Mouse (Mus musculus): ENCODE measurements around the gene Camta1. TPM values are rescaled to one million over a fixed set of nuclear protein-coding genes. Genes with fewer than 3 reads are reported as not detected.

The Camta1 gene
- polyA plus RNA-seq, 1 experiment from 2014 or later: 140 TPM

DNA sequence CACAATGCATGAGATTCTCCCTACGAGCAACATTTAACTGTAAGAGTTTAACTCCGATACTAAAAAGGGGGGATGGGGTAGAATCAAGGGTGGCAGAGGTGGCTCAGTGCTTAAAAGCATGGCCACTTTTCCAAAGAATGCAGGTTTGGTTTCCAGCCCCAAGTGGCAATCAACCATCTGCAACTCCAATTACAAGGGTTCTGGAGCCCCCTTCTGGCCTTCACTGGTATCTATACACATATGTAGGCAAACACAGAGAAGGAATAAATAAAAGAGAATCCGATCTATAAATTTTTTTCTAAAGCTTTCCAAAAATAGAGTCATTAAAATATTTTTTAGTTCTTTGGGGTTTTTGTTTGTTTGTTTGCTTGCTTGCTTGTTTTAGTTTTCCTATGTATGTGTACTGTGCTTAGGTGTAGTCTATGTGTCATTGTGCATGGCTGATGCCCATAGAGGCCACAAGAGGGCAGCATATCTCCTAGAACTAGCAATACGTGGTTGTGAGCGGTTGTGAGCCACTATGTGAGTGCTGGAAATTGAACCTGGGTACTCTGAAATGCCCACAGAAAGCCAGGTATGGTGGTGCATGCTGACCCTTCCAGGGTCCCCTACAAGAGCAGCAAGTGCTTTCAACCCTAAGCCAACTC, 18.5 kb upstream of the Camta1 start:
- ATAC-seq (replicated peaks; ENCODE audit: low FRiP score) (no peak), DNase-seq (ENCODE audit: low spot score) (no peak)
- no peaks in the 10 kb centered on the region for H3K4me1 ChIP-seq (replicated peaks; ENCODE audit: control insufficient read depth, insufficient read depth, low read length)
- no peak overlapping the region for H3K4me3 ChIP-seq (ENCODE audit: low read depth, low read length)
- no peaks in the 10 kb centered on the region for H3K36me3 ChIP-seq (ENCODE audit: control insufficient read depth, insufficient read depth, low read length)
- no peak overlapping the region for H3K9ac ChIP-seq (ENCODE audit: low read length)
- WGBS: 78% methylated on average over 5 of the region's 5 CpGs
- H3K9me3 ChIP-seq (ENCODE audit: control insufficient read depth, low read length): no peaks in the 10 kb centered on the region
- no peak overlapping the region for H3K27ac ChIP-seq (ENCODE audit: low read depth, low read length)
- H3K4me2 ChIP-seq (ENCODE audit: low read depth, low read length, severe bottlenecking): no peak overlapping the region
- H3K27me3 ChIP-seq (ENCODE audit: control insufficient read depth, insufficient read depth, low read length): no peaks in the 10 kb centered on the region; the same call in 1 of the 2 replicates

DNA sequence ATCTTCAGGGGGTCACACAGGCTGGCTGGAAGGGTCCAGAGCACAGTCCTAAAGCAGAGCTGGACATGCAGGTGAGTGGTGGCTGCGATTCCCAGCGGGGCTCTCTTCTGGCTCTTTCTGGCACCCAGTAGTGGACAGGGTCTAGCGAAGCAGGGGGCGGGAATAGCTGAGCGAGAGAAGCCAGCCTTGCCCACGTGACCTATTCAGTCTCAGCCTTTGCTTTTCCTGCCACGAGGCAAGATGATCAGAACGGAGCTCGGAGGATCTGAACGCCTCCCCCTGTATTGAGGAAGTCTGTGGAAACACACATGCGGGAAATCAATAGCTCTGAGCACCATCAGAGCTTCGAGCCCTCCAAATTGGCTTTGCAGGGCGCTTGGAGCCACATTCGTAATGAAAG, 14.7 kb upstream of the Camta1 start:
- H3K9ac ChIP-seq (ENCODE audit: low read length): no peak overlapping the region
- no peak overlapping the region for H3K4me3 ChIP-seq (ENCODE audit: low read depth, low read length)
- no peak overlapping the region for H3K4me2 ChIP-seq (ENCODE audit: low read depth, low read length, severe bottlenecking)
- H3K36me3 ChIP-seq (ENCODE audit: control insufficient read depth, insufficient read depth, low read length): no peaks in the 10 kb centered on the region
- H3K4me1 ChIP-seq (replicated peaks; ENCODE audit: control insufficient read depth, insufficient read depth, low read length): no peaks in the 10 kb centered on the region
- H3K27me3 ChIP-seq (ENCODE audit: control insufficient read depth, insufficient read depth, low read length): no peaks in the 10 kb centered on the region; the same call in 1 of the 2 replicates
- no peak for ATAC-seq (replicated peaks; ENCODE audit: low FRiP score)
- no peak for DNase-seq (ENCODE audit: low spot score)
- no peaks in the 10 kb centered on the region for H3K9me3 ChIP-seq (ENCODE audit: control insufficient read depth, low read length)
- H3K27ac ChIP-seq (ENCODE audit: low read depth, low read length): no peak overlapping the region
- WGBS: 62% methylated on average over 14 of the region's 14 CpGs

DNA sequence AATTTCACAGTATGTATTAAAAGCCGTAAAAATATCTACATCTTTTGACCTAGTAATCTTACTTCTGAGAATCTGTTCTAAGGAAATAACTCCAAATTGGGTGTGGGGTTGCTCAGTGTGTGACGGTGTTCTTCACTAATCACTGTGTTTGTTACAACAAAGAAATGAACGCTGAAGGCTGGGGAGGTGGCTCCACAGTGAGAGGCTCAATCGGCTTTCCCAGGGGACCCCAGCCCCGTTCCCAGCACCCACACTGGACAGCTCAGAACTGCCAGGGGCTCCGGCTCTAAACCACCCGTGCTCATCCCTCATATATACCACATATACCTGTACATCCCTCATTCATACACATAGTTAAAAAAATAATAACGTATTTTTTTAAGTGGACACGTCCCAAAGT, 1.8 kb upstream of the Camta1 start:
- no peak overlapping the region for H3K27ac ChIP-seq (ENCODE audit: low read depth, low read length)
- H3K4me1 ChIP-seq (replicated peaks; ENCODE audit: control insufficient read depth, insufficient read depth, low read length): 0 out of 2 replicates have a peak, but pooled peaks cover 2% of the 10 kb centered on the region
- peak overlapping the region; percentile 74; the same call in 1 of the 2 replicates for H3K9ac ChIP-seq (ENCODE audit: low read length)
- no peak for ATAC-seq (replicated peaks; ENCODE audit: low FRiP score)
- no peaks in the 10 kb centered on the region for H3K36me3 ChIP-seq (ENCODE audit: control insufficient read depth, insufficient read depth, low read length)
- H3K4me3 ChIP-seq (ENCODE audit: low read depth, low read length): no peak overlapping the region
- peak overlapping the region; percentile 70; the same call in 1 of the 2 replicates for H3K4me2 ChIP-seq (ENCODE audit: low read depth, low read length, severe bottlenecking)
- H3K9me3 ChIP-seq (ENCODE audit: control insufficient read depth, low read length): no peaks in the 10 kb centered on the region
- WGBS: 52% methylated on average over 9 of the region's 9 CpGs
- DNase-seq (ENCODE audit: low spot score): no peak
- H3K27me3 ChIP-seq (ENCODE audit: control insufficient read depth, insufficient read depth, low read length): no peaks in the 10 kb centered on the region

DNA sequence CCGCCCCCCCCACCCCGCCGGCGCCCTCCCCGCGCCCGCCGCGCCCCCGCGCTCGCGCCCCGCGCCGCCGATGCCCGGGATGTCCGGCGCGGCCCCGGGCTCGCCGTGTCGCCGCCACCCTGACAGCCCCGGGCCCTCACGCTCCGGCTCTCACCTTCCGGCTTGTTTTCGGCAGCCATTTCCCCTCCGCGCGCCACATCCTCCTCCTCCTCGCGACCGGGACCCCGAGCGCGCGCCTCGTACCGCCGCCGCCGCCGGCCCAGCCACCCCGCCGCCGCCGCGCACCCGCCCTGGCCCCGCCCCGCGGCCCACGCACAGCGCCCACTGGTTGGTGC, 238 bp downstream of the Camta1 start:
- Histone ChIP-seq H3K36me3 (ENCODE audit: control insufficient read depth, insufficient read depth, low read length) (no peaks in the 10 kb centered on the region), H3K9me3 (ENCODE audit: control insufficient read depth, low read length) (no peaks in the 10 kb centered on the region), H3K4me2 (ENCODE audit: low read depth, low read length, severe bottlenecking) (peak overlapping the region; percentile 94; the same call in 1 of the 2 replicates), H3K4me3 (ENCODE audit: low read depth, low read length) (peak overlapping the region; percentile 94), H3K4me1 (replicated peaks; ENCODE audit: control insufficient read depth, insufficient read depth, low read length) (0 out of 2 replicates have a peak, but pooled peaks cover 2% of the 10 kb centered on the region), H3K27me3 (ENCODE audit: control insufficient read depth, insufficient read depth, low read length) (no peaks in the 10 kb centered on the region), H3K9ac (ENCODE audit: low read length) (peak overlapping the region; percentile 72), H3K27ac (ENCODE audit: low read depth, low read length) (peak overlapping the region; percentile 31; the same call in 1 of the 2 replicates)
- ATAC-seq (replicated peaks; ENCODE audit: low FRiP score) (no peak), DNase-seq (ENCODE audit: low spot score) (no peak)
- 0% methylated on average over 10 of the region's 58 CpGs for WGBS

DNA sequence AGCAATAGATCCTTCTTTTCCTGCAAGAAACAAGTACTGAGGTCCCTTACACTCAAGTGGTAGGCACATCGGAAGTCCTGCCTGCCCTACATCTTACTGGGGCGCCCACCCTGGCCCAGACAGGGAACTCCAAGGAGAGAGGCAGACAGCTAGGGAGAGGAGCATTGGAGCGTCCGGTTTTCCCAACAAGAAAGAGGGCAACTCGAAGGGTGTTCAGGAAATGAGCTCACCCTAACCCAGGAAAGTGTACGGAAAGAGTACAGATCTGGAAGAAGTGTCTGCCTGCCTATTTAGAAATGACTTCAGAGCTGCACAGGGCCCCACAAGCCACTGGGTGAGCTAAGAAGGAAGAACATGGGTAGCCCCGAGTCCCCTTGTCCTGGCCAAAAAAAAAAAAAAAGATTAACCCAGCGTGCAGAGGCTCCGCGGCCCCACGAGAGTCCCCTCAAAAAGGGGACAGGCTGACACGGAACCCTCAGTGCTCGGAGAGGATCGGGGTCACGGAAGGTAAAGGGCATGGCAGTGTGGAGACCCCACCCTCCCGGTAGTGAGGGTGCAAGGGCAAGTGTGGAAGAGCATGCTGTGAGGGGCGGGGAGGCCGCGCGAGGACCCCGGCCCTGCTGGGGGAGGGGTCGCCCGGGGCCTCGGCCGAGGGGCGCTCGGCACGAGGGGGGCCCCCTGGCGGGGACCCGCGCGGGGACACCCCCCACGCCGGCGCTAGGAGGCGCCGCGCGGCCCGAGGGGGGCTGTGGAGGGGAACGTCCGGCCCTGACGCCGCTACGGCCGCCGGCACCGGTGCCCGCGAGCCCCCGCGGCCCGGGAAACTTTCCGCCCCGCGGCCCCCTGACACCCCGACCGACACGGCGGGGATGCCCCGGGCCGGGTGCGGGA, 990 bp downstream of the Camta1 start:
- no peaks in the 10 kb centered on the region for H3K9me3 ChIP-seq (ENCODE audit: control insufficient read depth, low read length)
- H3K27me3 ChIP-seq (ENCODE audit: control insufficient read depth, insufficient read depth, low read length): no peaks in the 10 kb centered on the region
- H3K9ac ChIP-seq (ENCODE audit: low read length): peak overlapping the region; percentile 72
- ATAC-seq (replicated peaks; ENCODE audit: low FRiP score): no peak
- H3K36me3 ChIP-seq (ENCODE audit: control insufficient read depth, insufficient read depth, low read length): no peaks in the 10 kb centered on the region
- H3K4me3 ChIP-seq (ENCODE audit: low read depth, low read length): peak overlapping the region; percentile 94
- peak; percentile 73 for DNase-seq (ENCODE audit: low spot score)
- no peak overlapping the region; the same call in 1 of the 2 replicates for H3K27ac ChIP-seq (ENCODE audit: low read depth, low read length)
- 6% methylated on average over 26 of the region's 63 CpGs for WGBS
- peak overlapping the region; percentile 94 for H3K4me2 ChIP-seq (ENCODE audit: low read depth, low read length, severe bottlenecking)
- H3K4me1 ChIP-seq (replicated peaks; ENCODE audit: control insufficient read depth, insufficient read depth, low read length): 0 out of 2 replicates have a peak, but pooled peaks cover 2% of the 10 kb centered on the region

DNA sequence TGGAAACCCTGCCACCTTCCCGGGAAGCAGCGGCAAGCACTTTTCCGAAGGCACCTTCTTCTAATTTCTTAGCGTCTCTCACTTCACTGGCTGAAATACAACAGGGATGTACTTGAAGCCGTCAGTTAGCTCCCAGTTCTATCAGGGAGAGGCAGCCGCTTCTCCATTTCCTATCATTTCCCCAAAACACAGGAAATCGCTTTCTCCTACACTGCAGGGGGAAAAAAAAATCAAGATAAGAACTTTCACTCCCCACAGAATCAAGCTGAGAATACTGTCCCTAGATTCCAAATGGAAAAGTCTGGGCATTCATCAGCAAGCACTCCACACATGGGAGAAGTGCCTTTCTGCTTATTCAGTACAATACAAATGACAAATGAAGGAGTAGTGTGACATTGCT, 2.4 kb downstream of the Camta1 start:
- Histone ChIP-seq H3K4me1 (replicated peaks; ENCODE audit: control insufficient read depth, insufficient read depth, low read length) (0 out of 2 replicates have a peak, but pooled peaks cover 2% of the 10 kb centered on the region), H3K27me3 (ENCODE audit: control insufficient read depth, insufficient read depth, low read length) (no peaks in the 10 kb centered on the region), H3K4me3 (ENCODE audit: low read depth, low read length) (no peak overlapping the region), H3K9ac (ENCODE audit: low read length) (no peak overlapping the region), H3K9me3 (ENCODE audit: control insufficient read depth, low read length) (no peaks in the 10 kb centered on the region), H3K36me3 (ENCODE audit: control insufficient read depth, insufficient read depth, low read length) (no peaks in the 10 kb centered on the region), H3K27ac (ENCODE audit: low read depth, low read length) (no peak overlapping the region), H3K4me2 (ENCODE audit: low read depth, low read length, severe bottlenecking) (no peak overlapping the region)
- WGBS: 93% methylated on average over 7 of the region's 7 CpGs
- DNase-seq (ENCODE audit: low spot score) (no peak), ATAC-seq (replicated peaks; ENCODE audit: low FRiP score) (no peak)

DNA sequence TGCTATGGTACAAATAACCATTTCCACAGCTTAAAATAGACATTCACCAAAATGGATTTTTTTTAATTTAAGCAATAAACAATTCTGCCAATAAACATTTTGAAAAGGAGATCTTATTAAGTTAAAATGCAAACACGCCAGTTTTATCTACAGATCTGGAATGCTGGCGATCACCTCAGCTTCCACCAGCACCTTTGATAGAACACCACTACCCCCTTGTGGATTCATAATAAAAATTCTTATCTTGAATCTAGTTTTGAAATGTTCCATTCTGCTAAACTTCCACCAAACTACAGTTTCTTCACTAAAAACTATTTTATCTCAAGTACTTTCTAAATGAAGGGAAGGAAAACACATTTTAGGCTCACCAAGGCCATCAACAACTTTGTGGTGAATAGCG, 7.7 kb downstream of the Camta1 start:
- no peak for DNase-seq (ENCODE audit: low spot score)

DNA sequence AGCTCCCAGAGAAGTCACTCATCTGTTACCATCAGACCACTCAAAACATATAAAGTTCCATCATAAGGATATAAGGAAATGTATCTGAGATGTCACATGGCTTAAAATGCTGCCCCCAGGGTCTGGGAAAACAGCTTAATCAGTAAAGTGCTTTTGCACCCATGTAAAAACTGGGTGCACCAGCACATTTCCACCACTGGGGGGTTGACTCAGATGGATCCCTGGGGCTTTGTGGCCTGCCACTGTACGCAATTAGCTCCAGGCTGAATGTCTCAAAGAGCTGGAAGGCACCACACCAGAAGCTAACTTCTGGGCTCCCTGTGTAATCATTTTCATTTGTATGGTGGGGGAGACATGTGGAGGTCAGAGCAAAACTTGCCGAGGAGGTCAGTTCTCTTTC, 10.5 kb downstream of the Camta1 start:
- DNase-seq (ENCODE audit: low spot score): peak; percentile 62

More for the DNA sequence above, 7.7 kb downstream of the Camta1 start:
- no peaks in the 10 kb centered on the region for H3K36me3 ChIP-seq (ENCODE audit: control insufficient read depth, insufficient read depth, low read length)
- H3K9ac ChIP-seq (ENCODE audit: low read length): no peak overlapping the region
- H3K4me3 ChIP-seq (ENCODE audit: low read depth, low read length): no peak overlapping the region
- no peak for ATAC-seq (replicated peaks; ENCODE audit: low FRiP score)
- no peak overlapping the region for H3K27ac ChIP-seq (ENCODE audit: low read depth, low read length)
- no peaks in the 10 kb centered on the region for H3K27me3 ChIP-seq (ENCODE audit: control insufficient read depth, insufficient read depth, low read length)
- WGBS: 80% methylated on average over 3 of the region's 3 CpGs
- H3K9me3 ChIP-seq (ENCODE audit: control insufficient read depth, low read length): no peaks in the 10 kb centered on the region
- H3K4me2 ChIP-seq (ENCODE audit: low read depth, low read length, severe bottlenecking): no peak overlapping the region
- H3K4me1 ChIP-seq (replicated peaks; ENCODE audit: control insufficient read depth, insufficient read depth, low read length): no peaks in the 10 kb centered on the region

More for the DNA sequence above, 10.5 kb downstream of the Camta1 start:
- ATAC-seq (replicated peaks; ENCODE audit: low FRiP score): no peak
- WGBS: 64% methylated on average over 2 of the region's 2 CpGs
- H3K4me3 ChIP-seq (ENCODE audit: low read depth, low read length): no peak overlapping the region
- H3K27me3 ChIP-seq (ENCODE audit: control insufficient read depth, insufficient read depth, low read length): no peaks in the 10 kb centered on the region
- no peak overlapping the region for H3K9ac ChIP-seq (ENCODE audit: low read length)
- no peak overlapping the region for H3K27ac ChIP-seq (ENCODE audit: low read depth, low read length)
- no peaks in the 10 kb centered on the region for H3K9me3 ChIP-seq (ENCODE audit: control insufficient read depth, low read length)
- no peaks in the 10 kb centered on the region for H3K4me1 ChIP-seq (replicated peaks; ENCODE audit: control insufficient read depth, insufficient read depth, low read length)
- H3K36me3 ChIP-seq (ENCODE audit: control insufficient read depth, insufficient read depth, low read length): no peaks in the 10 kb centered on the region
- H3K4me2 ChIP-seq (ENCODE audit: low read depth, low read length, severe bottlenecking): no peak overlapping the region

Measured in forebrain, embryonic 11.5 days (tissue).